Mouse (Mus musculus) lung, postnatal 0 days (tissue): ENCODE data around the gene 2310061I04Rik. TPM values are rescaled to one million over a fixed set of nuclear protein-coding genes. Genes with fewer than 3 reads are reported as not detected.

ENCODE experiments used
- ATAC-seq: fragments of 200-750 bp; cut with Nextera tagmentation; 2 replicates; pipeline ENCODE4 v1.8.0; 2017; ENCODE audit warnings: moderate library complexity
- DNase-seq: peaks from one replicate; pipeline ENCODE4 v3.0.0-alpha.2; 2016; ENCODE audit warnings: low spot score
- H3K27ac ChIP-seq: fragments of 300-500 bp; sonication (generic); 2 replicates; pipeline ENCODE4 v1.5.1; 2014; ENCODE audit warnings: antibody characterized with exemption, mild to moderate bottlenecking, low read length, mixed read lengths
- H3K27me3 ChIP-seq: fragments of 300-500 bp; sonication (generic); replicated peaks from 2 replicates; pipeline ENCODE4 v1.6.1; 2014; ENCODE audit warnings: low read length, mixed read lengths; ENCODE audit not compliant: insufficient read depth
- H3K36me3 ChIP-seq: fragments of 300-500 bp; sonication (generic); 2 replicates; pipeline ENCODE4 v1.6.1; 2014; ENCODE audit warnings: low read length, mixed read lengths; ENCODE audit not compliant: insufficient read depth
- H3K4me1 ChIP-seq: fragments of 300-500 bp; sonication (generic); 2 replicates; pipeline ENCODE4 v1.6.1; 2014; ENCODE audit warnings: antibody characterized with exemption, low read depth, low read length, mixed read lengths; ENCODE audit not compliant: insufficient read depth
- H3K4me2 ChIP-seq: fragments of 300-500 bp; sonication (generic); replicated peaks from 2 replicates; pipeline ENCODE4 v1.6.1; 2014; ENCODE audit warnings: low read depth, mild to moderate bottlenecking, low read length, moderate library complexity, mixed read lengths
- H3K4me3 ChIP-seq: fragments of 300-500 bp; sonication (generic); 2 replicates; pipeline ENCODE4 v1.5.1; 2014; ENCODE audit warnings: low read depth, low read length
- H3K9ac ChIP-seq: fragments of 300-500 bp; sonication (generic); replicated peaks from 2 replicates; pipeline ENCODE4 v1.6.1; 2014; ENCODE audit warnings: low read depth, mild to moderate bottlenecking
- H3K9me3 ChIP-seq: fragments of 300-500 bp; sonication (generic); 2 replicates; pipeline ENCODE4 v1.6.1; 2016; ENCODE audit warnings: low read length, mixed read lengths
- CTCF ChIP-seq: IDR thresholded peaks from 2 replicates; pipeline ENCODE4 v1.5.1; 2016; ENCODE audit warnings: antibody characterized with exemption, mild to moderate bottlenecking
- EP300 ChIP-seq: IDR thresholded peaks from 2 replicates; pipeline ENCODE4 v1.6.1; 2016; ENCODE audit warnings: antibody characterized with exemption, mild to moderate bottlenecking, control low read depth
- WGBS: fragments of 180-500 bp; shearing (Covaris S2); extraction: QIAGEN DNeasy Blood & Tissue Kit; methylation state at CpG from one replicate; pipeline ENCODE4 v1.1.7; 2014; 5-methylcytosine and 5-hydroxymethylcytosine counted together
- polyA plus RNA-seq: library from polyadenylated mRNA; unstranded; fragments of >200 nt; fragmentation: Nextera tagmentation; extraction: Ambion mirVana; gene quantifications from 2 replicates; pipeline ENCODE4 v1.2.1, GENCODE M21; 2015

2310061I04Rik gene
- polyA plus RNA-seq, 1 experiment from 2014 or later = 18.5 TPM

DNA sequence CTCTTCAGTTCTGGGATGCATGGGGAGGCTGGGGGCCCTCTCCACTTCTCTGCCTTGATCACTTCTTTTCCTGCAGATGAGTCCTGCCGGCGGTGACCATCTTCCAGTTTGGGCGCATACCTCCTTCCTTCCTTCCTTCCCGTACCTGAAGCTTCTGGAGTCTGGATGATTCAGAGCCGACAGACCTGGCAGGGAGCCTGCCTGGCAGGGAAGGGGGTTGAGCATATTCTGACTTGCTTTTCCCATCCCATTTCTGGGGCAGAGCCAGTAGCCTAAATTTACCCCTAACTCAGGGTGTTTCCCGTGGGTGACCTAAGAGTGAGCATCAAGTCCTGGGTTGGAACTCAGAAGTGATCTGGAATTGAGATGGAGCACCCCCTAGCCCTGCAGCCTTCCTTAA is 22.5 kb downstream of the 2310061I04Rik start:
- WGBS = 73% methylated on average over 6 of the region's 6 CpGs
- no peak for DNase-seq
- ATAC-seq = no peak
- no peaks in the 10 kb centered on the region for H3K9me3 ChIP-seq
- H3K27ac ChIP-seq = no peak overlapping the region
- H3K4me2 ChIP-seq = no peak overlapping the region
- no peak overlapping the region for H3K9ac ChIP-seq
- H3K4me1 ChIP-seq = peaks cover 2% of the 10 kb centered on the region; the same call in 1 of the 2 replicates
- TF ChIP-seq CTCF = no peak
- no peaks in the 10 kb centered on the region for H3K27me3 ChIP-seq
- H3K4me3 ChIP-seq = no peak overlapping the region
- H3K36me3 ChIP-seq = no peaks in the 10 kb centered on the region

DNA sequence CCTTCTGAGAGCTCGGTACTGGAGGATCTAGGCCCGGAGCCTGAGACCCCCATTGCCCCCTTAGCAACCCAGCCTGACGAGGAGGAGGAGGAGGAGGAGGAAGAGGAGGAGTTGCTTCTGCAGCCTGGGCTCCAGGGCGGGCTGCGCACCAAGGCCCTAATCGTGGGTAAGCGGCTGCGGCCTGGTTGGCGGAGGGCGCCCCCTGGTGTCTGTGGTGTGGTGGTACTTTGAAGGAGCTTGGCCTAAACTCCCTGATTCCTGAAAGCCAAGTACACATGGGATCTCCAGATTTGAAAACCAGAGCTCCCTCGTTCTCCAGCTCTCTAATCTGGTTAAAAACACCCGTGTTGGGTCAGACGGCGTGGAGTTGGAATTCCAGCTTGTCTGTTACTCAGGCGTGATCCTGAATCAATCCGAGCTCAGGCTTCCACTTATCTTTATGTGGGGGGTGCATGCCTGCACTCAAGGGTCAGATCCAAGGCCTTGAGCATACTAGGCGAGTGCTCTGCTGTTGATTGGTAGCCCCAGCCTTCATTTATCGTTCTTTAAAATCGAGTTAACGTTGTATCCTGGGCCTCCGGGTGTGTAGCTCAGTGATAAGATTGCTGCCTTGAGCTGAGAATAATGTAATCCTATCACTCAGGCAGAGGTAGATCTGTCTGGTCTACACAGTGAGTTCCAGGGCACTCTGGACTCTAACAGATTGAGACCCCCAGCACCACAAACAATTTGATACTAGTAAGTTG is 23.3 kb downstream of the 2310061I04Rik start:
- no peak overlapping the region for H3K4me3 ChIP-seq
- H3K9ac ChIP-seq = no peak overlapping the region
- peaks cover 2% of the 10 kb centered on the region; the same call in 1 of the 2 replicates for H3K4me1 ChIP-seq
- H3K4me2 ChIP-seq = no peak overlapping the region; the same call in 1 of the 2 replicates
- ATAC-seq (peak; percentile 26; the same call in 1 of the 2 replicates), DNase-seq (peak; percentile 89)
- no peaks in the 10 kb centered on the region for H3K36me3 ChIP-seq
- WGBS = 31% methylated on average over 21 of the region's 21 CpGs
- no peak overlapping the region for H3K27ac ChIP-seq
- TF ChIP-seq EP300 (no peak), CTCF (peak; percentile 98)
- no peaks in the 10 kb centered on the region for H3K27me3 ChIP-seq
- H3K9me3 ChIP-seq = no peaks in the 10 kb centered on the region

DNA sequence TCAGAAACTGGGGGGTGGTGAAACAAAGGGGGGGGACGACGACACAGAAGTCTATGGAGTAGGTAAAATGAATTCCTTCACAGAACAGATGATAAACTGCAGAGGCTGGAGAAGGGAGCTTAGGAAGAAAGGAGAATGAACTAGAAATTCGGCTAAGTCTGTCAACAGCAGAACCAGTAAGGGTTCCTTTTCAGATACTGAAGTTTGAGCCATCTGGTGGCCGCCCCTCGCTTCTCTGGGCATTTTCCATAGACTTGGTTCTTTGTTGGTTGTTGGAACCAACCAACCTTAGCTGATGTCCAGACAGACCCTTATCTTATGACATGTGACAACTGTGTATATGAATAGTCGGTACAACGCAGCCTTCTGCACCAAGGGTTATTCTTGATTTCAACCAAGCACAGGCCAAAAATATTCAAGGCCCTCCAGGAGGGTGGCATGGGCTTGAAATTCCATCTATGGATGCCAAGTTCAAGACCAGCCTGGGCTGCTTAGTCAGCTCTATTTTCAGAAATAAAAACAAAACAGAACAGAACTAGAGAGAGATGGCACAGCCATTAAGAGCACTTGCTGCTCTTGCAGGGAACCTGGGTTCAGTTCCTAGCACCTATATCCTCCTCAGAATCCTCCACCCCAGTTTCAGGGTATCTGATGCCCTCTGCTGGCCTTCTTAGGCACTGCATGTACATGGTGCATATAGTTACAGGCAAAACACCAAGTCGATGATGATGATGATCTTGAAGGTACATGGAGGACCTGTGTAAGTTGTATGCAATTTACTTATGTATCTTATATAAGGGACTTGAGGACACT is 26.1 kb downstream of the 2310061I04Rik start:
- H3K27me3 ChIP-seq = no peaks in the 10 kb centered on the region
- H3K9me3 ChIP-seq = no peaks in the 10 kb centered on the region
- peak; percentile 48 for TF ChIP-seq EP300
- TF ChIP-seq CTCF = peak; percentile 76
- H3K4me1 ChIP-seq = peaks cover 2% of the 10 kb centered on the region; the same call in 1 of the 2 replicates
- H3K4me2 ChIP-seq = peak overlapping the region; percentile 88
- WGBS = 58% methylated on average over 8 of the region's 8 CpGs
- no peak overlapping the region for H3K9ac ChIP-seq
- H3K36me3 ChIP-seq = no peaks in the 10 kb centered on the region
- ATAC-seq (no peak), DNase-seq (peak; percentile 29)
- peak overlapping the region; percentile 26 for H3K4me3 ChIP-seq
- peak overlapping the region; percentile 90 for H3K27ac ChIP-seq

DNA sequence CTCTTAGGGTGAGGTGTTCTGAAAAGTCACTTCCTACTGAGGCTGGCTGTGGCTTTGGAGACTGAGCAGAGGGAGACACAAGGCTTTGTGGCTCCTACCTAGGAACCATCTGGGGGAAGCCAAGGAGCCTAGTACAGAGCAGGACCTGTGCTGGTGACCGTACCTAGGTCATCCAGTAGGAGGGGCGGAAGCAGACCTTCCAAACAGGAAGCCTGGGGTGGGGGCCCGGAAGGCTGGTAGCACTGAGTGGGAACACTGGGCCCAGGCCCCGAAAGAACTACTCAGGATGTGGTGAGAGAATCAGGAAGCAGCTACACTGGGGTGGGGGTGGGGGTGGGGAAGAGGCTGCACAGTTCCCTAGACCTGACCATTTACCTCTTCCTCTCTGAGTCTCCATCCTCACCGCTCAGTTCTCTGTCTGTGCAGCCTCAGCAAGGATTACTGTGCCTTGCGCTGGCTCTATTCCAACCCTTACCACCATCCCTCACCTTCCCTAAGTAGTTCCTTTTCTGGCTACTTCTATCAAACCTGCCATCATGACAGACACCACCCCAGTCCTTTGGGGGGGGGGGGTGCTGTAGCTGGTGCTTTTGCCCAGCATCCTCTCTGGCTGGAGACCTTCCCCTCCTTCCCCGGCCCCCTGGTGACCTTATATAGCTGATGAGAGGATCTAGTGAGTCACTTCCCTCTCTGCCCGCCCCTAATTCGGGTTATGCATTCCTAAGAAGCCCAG is 26.9 kb downstream of the 2310061I04Rik start:
- Histone ChIP-seq H3K9me3 (no peaks in the 10 kb centered on the region), H3K4me3 (peak overlapping the region; percentile 51), H3K27ac (peak overlapping the region; percentile 90), H3K36me3 (no peaks in the 10 kb centered on the region), H3K4me1 (peaks cover 2% of the 10 kb centered on the region; the same call in 1 of the 2 replicates), H3K9ac (peak overlapping the region; percentile 38; the same call in 1 of the 2 replicates), H3K27me3 (no peaks in the 10 kb centered on the region), H3K4me2 (peak overlapping the region; percentile 88)
- peak; percentile 11; the same call in 1 of the 2 replicates for TF ChIP-seq CTCF
- TF ChIP-seq EP300 = peak; percentile 47
- ATAC-seq (peak; percentile 72), DNase-seq (peak; percentile 83)
- WGBS = 21% methylated on average over 9 of the region's 9 CpGs

DNA sequence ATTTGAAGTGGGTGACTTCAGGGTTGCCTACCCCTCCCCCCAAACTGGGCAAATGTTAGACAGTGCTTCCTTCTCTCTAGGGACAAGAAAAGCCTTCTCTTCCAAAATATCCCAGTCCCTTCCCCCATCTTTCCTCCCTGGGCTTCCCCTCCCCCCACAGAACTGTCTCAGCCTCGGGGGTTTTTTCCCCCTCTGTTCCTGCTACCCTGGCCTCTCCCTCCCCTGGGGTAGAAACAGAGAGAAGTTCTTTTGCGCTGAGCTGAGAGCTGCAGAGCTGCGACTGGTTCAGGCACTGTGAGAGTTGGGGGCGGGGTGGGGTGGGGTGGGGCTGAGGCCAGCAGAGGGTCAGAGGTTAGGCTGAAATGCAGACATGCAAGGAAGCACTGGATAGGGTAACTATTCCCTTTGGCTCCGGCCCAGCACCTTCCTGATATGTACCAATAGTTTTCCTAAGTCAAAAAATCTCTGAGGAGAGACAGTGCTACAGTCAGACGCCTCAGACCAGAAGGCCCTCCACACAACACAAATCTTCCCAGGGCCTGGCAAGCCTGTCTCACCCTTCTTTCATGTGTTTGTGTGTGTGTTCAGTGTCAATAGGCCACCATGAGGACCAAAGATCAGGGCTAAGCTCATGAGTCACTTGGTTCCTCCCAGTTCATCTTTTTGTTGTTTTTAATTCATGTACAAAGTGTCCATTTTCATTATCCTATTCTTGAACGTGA is 27.7 kb downstream of the 2310061I04Rik start:
- TF ChIP-seq EP300 (peak; percentile 9; the same call in 1 of the 2 replicates), CTCF (no peak)
- peak overlapping the region; percentile 51 for H3K4me3 ChIP-seq
- peaks cover 5% of the 10 kb centered on the region for H3K4me1 ChIP-seq
- no peaks in the 10 kb centered on the region for H3K36me3 ChIP-seq
- H3K27ac ChIP-seq = peak overlapping the region; percentile 90
- peak overlapping the region; percentile 68 for H3K9ac ChIP-seq
- WGBS = under 1% methylated on average over 7 of the region's 7 CpGs
- peak overlapping the region; percentile 88 for H3K4me2 ChIP-seq
- H3K27me3 ChIP-seq = no peaks in the 10 kb centered on the region
- DNase-seq = peak; percentile 76
- no peaks in the 10 kb centered on the region for H3K9me3 ChIP-seq
- peak; percentile 21 for ATAC-seq
